Mouse (Mus musculus): ENCODE results near the gene Postn. TPM values are rescaled to one million over a fixed set of nuclear protein-coding genes. Genes with fewer than 3 reads are reported as not detected.

Postn gene
- total and polyA plus RNA-seq, 2 experiments = 2.4 to 15.8 TPM

GRCm38 (mm10) chr3:54432605-54433004 lies 71.7 kb downstream of the Postn start:
- DNase-seq (ENCODE audit: extremely low read depth, low read depth, low spot score) = no peak
- Histone ChIP-seq H3K79me2 (ENCODE audit: control insufficient read depth, insufficient read depth, low read length) (no peaks in the 10 kb centered on the region), H3K27ac (replicated peaks; ENCODE audit: insufficient read depth, low read depth, low read length) (no peak overlapping the region), H3K27me3 (ENCODE audit: control insufficient read depth, insufficient read depth, low read length) (no peaks in the 10 kb centered on the region), H3K4me3 (ENCODE audit: insufficient read depth, low read depth, low read length) (no peak overlapping the region), H3K9ac (ENCODE audit: low read depth, low read length) (no peak overlapping the region), H3K4me1 (ENCODE audit: control insufficient read depth, insufficient read depth, low read length) (no peaks in the 10 kb centered on the region), H3K36me3 (ENCODE audit: control insufficient read depth, insufficient read depth, low read length) (no peaks in the 10 kb centered on the region)
- 85% methylated on average over 4 of the region's 4 CpGs for WGBS
- TF ChIP-seq POLR2A (IDR thresholded peaks at IDR 0.05; ENCODE audit: extremely low read depth, insufficient read depth, low read length) (no peak), CTCF (IDR thresholded peaks at IDR 0.05; ENCODE audit: low read depth, low read length) (no peak)

GRCm38 (mm10) chr3:54434571-54434970 lies 73.7 kb downstream of the Postn start:
- 85% methylated on average over 6 of the region's 6 CpGs for WGBS
- Histone ChIP-seq H3K79me2 (ENCODE audit: control insufficient read depth, insufficient read depth, low read length) (no peaks in the 10 kb centered on the region), H3K27me3 (ENCODE audit: control insufficient read depth, insufficient read depth, low read length) (no peaks in the 10 kb centered on the region), H3K9ac (ENCODE audit: low read depth, low read length) (no peak overlapping the region), H3K36me3 (ENCODE audit: control insufficient read depth, insufficient read depth, low read length) (no peaks in the 10 kb centered on the region), H3K27ac (replicated peaks; ENCODE audit: insufficient read depth, low read depth, low read length) (no peak overlapping the region), H3K4me3 (ENCODE audit: insufficient read depth, low read depth, low read length) (no peak overlapping the region), H3K4me1 (ENCODE audit: control insufficient read depth, insufficient read depth, low read length) (no peaks in the 10 kb centered on the region)
- DNase-seq (ENCODE audit: extremely low read depth, low read depth, low spot score) = no peak
- TF ChIP-seq POLR2A (IDR thresholded peaks at IDR 0.05; ENCODE audit: extremely low read depth, insufficient read depth, low read length) = no peak
- TF ChIP-seq CTCF (IDR thresholded peaks at IDR 0.05; ENCODE audit: low read depth, low read length) = no peak

- Histone ChIP-seq H3K4me3 (ENCODE audit: insufficient read depth, low read depth, low read length) (no peak overlapping the region), H3K79me2 (ENCODE audit: control insufficient read depth, insufficient read depth, low read length) (no peaks in the 10 kb centered on the region), H3K27me3 (ENCODE audit: control insufficient read depth, insufficient read depth, low read length) (no peaks in the 10 kb centered on the region), H3K27ac (replicated peaks; ENCODE audit: insufficient read depth, low read depth, low read length) (no peak overlapping the region), H3K4me1 (ENCODE audit: control insufficient read depth, insufficient read depth, low read length) (no peaks in the 10 kb centered on the region), H3K36me3 (ENCODE audit: control insufficient read depth, insufficient read depth, low read length) (no peaks in the 10 kb centered on the region), H3K9ac (ENCODE audit: low read depth, low read length) (no peak overlapping the region)
- no peak for DNase-seq (ENCODE audit: extremely low read depth, low read depth, low spot score)
- 72% methylated on average over 1 of the region's 1 CpGs for WGBS
- TF ChIP-seq CTCF (IDR thresholded peaks at IDR 0.05; ENCODE audit: low read depth, low read length) = no peak
- TF ChIP-seq POLR2A (IDR thresholded peaks at IDR 0.05; ENCODE audit: extremely low read depth, insufficient read depth, low read length) = no peak
Measured at GRCm38 (mm10) chr3:54436373-54436964, 75.6 kb downstream of the Postn start.

Other genes with a start within 250 kb of the Postn start
- not detected in 2 replicates for gene Trpc4, start 205.1 kb upstream of the Postn start, total RNA-seq (2014; rRNA removed)
- not detected in 2 replicates for gene Trpc4, start 205.1 kb upstream of the Postn start, polyA plus RNA-seq (2012; rRNA removed)

All from liver, adult 2 months (tissue).